Mouse (Mus musculus) limb, embryonic 15.5 days (tissue): ENCODE results near the gene Focad. TPM values are rescaled to one million over a fixed set of nuclear protein-coding genes. Genes with fewer than 3 reads are reported as not detected.

ENCODE experiments used
- ATAC-seq: fragments of 200-750 bp; cut with Nextera tagmentation; 2 replicates; pipeline ENCODE4 v1.8.0; 2017; ENCODE audit warnings: low read depth, moderate TSS enrichment; ENCODE audit not compliant: insufficient number of reproducible peaks, low FRiP score, low TSS enrichment
- H3K27ac ChIP-seq: fragments of 300-500 bp; sonication (generic); 2 replicates; pipeline ENCODE4 v1.5.1; 2015; ENCODE audit warnings: moderate library complexity, mild to moderate bottlenecking, inconsistent platforms
- H3K27me3 ChIP-seq: fragments of 300-500 bp; sonication (generic); 2 replicates; pipeline ENCODE4 v1.6.1; 2015; ENCODE audit warnings: inconsistent platforms
- H3K36me3 ChIP-seq: fragments of 300-500 bp; sonication (generic); 2 replicates; pipeline ENCODE4 v1.6.1; 2015; ENCODE audit warnings: inconsistent platforms
- H3K4me1 ChIP-seq: fragments of 300-500 bp; sonication (generic); 2 replicates; pipeline ENCODE4 v1.6.1; 2015; ENCODE audit warnings: inconsistent platforms
- H3K4me2 ChIP-seq: fragments of 300-500 bp; sonication (generic); 2 replicates; pipeline ENCODE4 v1.6.1; 2015; ENCODE audit warnings: mild to moderate bottlenecking, inconsistent platforms
- H3K4me3 ChIP-seq: fragments of 300-500 bp; sonication (generic); 2 replicates; pipeline ENCODE4 v1.5.1; 2015; ENCODE audit warnings: mild to moderate bottlenecking, inconsistent platforms
- H3K9ac ChIP-seq: fragments of 300-500 bp; sonication (generic); 2 replicates; pipeline ENCODE4 v1.6.1; 2015; ENCODE audit warnings: inconsistent platforms
- H3K9me3 ChIP-seq: fragments of 300-500 bp; sonication (generic); 2 replicates; pipeline ENCODE4 v1.6.1; 2016; ENCODE audit warnings: inconsistent platforms
- WGBS: fragments of 180-500 bp; shearing (Covaris S2); methylation state at CpG from one replicate; pipeline ENCODE4 v1.1.7; 2015; 5-methylcytosine and 5-hydroxymethylcytosine counted together
- polyA plus RNA-seq: library from polyadenylated mRNA; unstranded; fragments of >200 nt; fragmentation: Nextera tagmentation; extraction: Ambion mirVana; gene quantifications from 2 replicates; pipeline ENCODE4 v1.2.1, GENCODE M21; 2015

Focad gene
- polyA plus RNA-seq, 1 experiment from 2014 or later: 15.4 TPM

GRCm38 (mm10) chr4:88194256-88194655 lies 99.8 kb downstream of the Focad start:
- 78% methylated on average over 5 of the region's 5 CpGs for WGBS
- Histone ChIP-seq H3K9ac (no peak overlapping the region), H3K27ac (no peak overlapping the region), H3K9me3 (no peaks in the 10 kb centered on the region), H3K27me3 (no peaks in the 10 kb centered on the region), H3K4me1 (no peaks in the 10 kb centered on the region), H3K4me2 (no peak overlapping the region), H3K4me3 (no peak overlapping the region), H3K36me3 (no peaks in the 10 kb centered on the region)
- ATAC-seq: no peak

- ATAC-seq: no peak
- no peak overlapping the region for H3K9ac ChIP-seq
- no peaks in the 10 kb centered on the region for H3K9me3 ChIP-seq
- 80% methylated on average over 4 of the region's 4 CpGs for WGBS
- H3K4me3 ChIP-seq: no peak overlapping the region
- H3K27me3 ChIP-seq: no peaks in the 10 kb centered on the region
- no peaks in the 10 kb centered on the region for H3K4me1 ChIP-seq
- H3K36me3 ChIP-seq: no peaks in the 10 kb centered on the region
- no peak overlapping the region for H3K4me2 ChIP-seq
- no peak overlapping the region for H3K27ac ChIP-seq
These were observed 101.6 kb downstream of the Focad start for GRCm38 (mm10) chr4:88195898-88196495.

- Histone ChIP-seq H3K9ac (no peak overlapping the region), H3K36me3 (no peaks in the 10 kb centered on the region), H3K9me3 (no peaks in the 10 kb centered on the region), H3K4me2 (no peak overlapping the region), H3K4me1 (no peaks in the 10 kb centered on the region), H3K4me3 (no peak overlapping the region), H3K27ac (no peak overlapping the region), H3K27me3 (no peaks in the 10 kb centered on the region)
- ATAC-seq: no peak
- whole genome bisulfite sequencing: 73% methylated on average over 4 of the region's 4 CpGs
These were observed 102.1 kb downstream of the Focad start for GRCm38 (mm10) chr4:88196500-88196912.

DNA sequence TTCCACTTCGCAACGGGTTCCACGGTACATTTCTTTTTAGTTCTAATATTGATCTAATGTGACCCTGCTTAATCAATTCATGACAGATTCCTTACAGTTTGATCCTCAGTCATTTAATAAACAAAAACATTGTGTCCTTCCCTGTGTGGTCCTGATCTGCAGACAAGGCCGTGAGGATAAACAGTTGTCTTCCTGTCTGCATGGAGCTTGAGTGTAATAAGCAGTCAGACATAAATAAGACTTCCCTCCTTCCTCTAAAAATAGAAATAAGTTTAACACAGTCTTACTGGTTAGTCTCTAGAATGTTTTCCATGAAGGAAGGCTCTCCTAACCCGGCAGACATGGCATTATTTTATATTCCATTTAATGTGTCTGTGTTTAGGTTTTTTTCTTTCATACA lies 102.8 kb downstream of the Focad start:
- 80% methylated on average over 5 of the region's 5 CpGs for WGBS
- Histone ChIP-seq H3K9ac (no peak overlapping the region), H3K4me2 (no peak overlapping the region), H3K4me1 (no peaks in the 10 kb centered on the region), H3K27me3 (no peaks in the 10 kb centered on the region), H3K9me3 (no peaks in the 10 kb centered on the region), H3K36me3 (no peaks in the 10 kb centered on the region), H3K27ac (no peak overlapping the region), H3K4me3 (no peak overlapping the region)
- no peak for ATAC-seq

DNA sequence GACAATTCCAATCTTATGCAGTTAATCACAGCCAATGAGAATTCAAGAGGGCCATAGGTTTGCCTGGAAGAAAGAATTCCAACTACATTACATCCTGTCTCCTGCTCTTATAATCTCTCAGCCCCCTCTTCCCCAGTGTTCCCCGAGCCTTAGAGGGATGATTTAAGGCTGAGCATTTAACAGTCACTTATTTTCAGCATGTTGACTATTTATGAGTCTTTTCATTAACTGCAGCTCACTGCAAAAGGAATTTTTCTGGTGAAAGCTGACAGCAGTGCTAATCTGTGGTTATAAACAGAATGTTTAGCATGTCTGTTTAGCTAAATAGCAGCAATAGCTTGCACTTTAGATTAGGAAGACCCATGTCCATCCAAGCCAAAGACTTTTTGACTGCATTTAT lies 104.8 kb downstream of the Focad start:
- H3K4me2 ChIP-seq: no peak overlapping the region
- H3K9ac ChIP-seq: no peak overlapping the region
- no peaks in the 10 kb centered on the region for H3K36me3 ChIP-seq
- no peaks in the 10 kb centered on the region for H3K9me3 ChIP-seq
- no peaks in the 10 kb centered on the region for H3K4me1 ChIP-seq
- ATAC-seq: no peak
- H3K27ac ChIP-seq: no peak overlapping the region
- no peak overlapping the region for H3K4me3 ChIP-seq
- H3K27me3 ChIP-seq: no peaks in the 10 kb centered on the region
- WGBS: 44% methylated on average over 1 of the region's 1 CpGs

GRCm38 (mm10) chr4:88201047-88201446 lies 106.6 kb downstream of the Focad start:
- Histone ChIP-seq H3K4me3 (no peak overlapping the region), H3K9ac (no peak overlapping the region), H3K36me3 (no peaks in the 10 kb centered on the region), H3K27ac (no peak overlapping the region), H3K4me1 (no peaks in the 10 kb centered on the region), H3K4me2 (no peak overlapping the region), H3K27me3 (no peaks in the 10 kb centered on the region), H3K9me3 (no peaks in the 10 kb centered on the region)
- ATAC-seq: no peak
- WGBS: 94% methylated on average over 4 of the region's 4 CpGs

- H3K9me3 ChIP-seq: no peaks in the 10 kb centered on the region
- no peak overlapping the region for H3K9ac ChIP-seq
- no peaks in the 10 kb centered on the region for H3K27me3 ChIP-seq
- no peak overlapping the region for H3K4me3 ChIP-seq
- H3K4me1 ChIP-seq: no peaks in the 10 kb centered on the region
- 91% methylated on average over 6 of the region's 6 CpGs for WGBS
- H3K36me3 ChIP-seq: no peaks in the 10 kb centered on the region
- H3K27ac ChIP-seq: no peak overlapping the region
- H3K4me2 ChIP-seq: no peak overlapping the region
- ATAC-seq: no peak
These were observed 114.2 kb downstream of the Focad start for GRCm38 (mm10) chr4:88208676-88209075.

DNA sequence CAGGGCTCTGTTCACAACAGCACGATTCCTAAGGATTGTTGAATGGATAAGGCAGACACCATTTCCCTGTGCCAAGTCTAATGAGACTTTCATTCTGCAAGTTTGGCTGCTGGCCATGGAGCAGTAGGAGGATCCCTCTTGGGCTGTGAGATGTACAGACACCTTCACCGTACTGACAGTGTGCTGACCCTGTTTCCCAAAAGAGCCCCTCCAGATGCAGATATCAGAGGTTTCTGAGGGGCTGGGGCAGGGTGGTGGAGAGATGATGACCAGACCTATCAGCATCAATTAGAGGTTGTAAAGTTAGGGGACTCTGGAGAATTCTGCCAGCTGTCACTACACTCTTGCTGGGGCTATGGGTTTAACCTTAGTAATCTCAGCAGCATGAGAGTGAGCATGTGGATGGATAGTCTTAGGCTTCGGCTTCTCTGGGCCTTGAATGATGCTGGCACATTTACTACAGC lies 115.0 kb downstream of the Focad start:
- Histone ChIP-seq H3K27ac (no peak overlapping the region), H3K9ac (no peak overlapping the region), H3K4me1 (no peaks in the 10 kb centered on the region), H3K27me3 (no peaks in the 10 kb centered on the region), H3K36me3 (no peaks in the 10 kb centered on the region), H3K4me2 (no peak overlapping the region), H3K9me3 (no peaks in the 10 kb centered on the region), H3K4me3 (no peak overlapping the region)
- 46% methylated on average over 3 of the region's 3 CpGs for WGBS
- no peak for ATAC-seq

GRCm38 (mm10) chr4:88210602-88211001 lies 116.2 kb downstream of the Focad start:
- 82% methylated on average over 6 of the region's 6 CpGs for WGBS
- H3K4me3 ChIP-seq: no peak overlapping the region
- ATAC-seq: no peak
- H3K36me3 ChIP-seq: no peaks in the 10 kb centered on the region
- no peak overlapping the region for H3K9ac ChIP-seq
- H3K27ac ChIP-seq: no peak overlapping the region
- H3K4me1 ChIP-seq: no peaks in the 10 kb centered on the region
- H3K9me3 ChIP-seq: no peaks in the 10 kb centered on the region
- no peaks in the 10 kb centered on the region for H3K27me3 ChIP-seq
- no peak overlapping the region for H3K4me2 ChIP-seq

DNA sequence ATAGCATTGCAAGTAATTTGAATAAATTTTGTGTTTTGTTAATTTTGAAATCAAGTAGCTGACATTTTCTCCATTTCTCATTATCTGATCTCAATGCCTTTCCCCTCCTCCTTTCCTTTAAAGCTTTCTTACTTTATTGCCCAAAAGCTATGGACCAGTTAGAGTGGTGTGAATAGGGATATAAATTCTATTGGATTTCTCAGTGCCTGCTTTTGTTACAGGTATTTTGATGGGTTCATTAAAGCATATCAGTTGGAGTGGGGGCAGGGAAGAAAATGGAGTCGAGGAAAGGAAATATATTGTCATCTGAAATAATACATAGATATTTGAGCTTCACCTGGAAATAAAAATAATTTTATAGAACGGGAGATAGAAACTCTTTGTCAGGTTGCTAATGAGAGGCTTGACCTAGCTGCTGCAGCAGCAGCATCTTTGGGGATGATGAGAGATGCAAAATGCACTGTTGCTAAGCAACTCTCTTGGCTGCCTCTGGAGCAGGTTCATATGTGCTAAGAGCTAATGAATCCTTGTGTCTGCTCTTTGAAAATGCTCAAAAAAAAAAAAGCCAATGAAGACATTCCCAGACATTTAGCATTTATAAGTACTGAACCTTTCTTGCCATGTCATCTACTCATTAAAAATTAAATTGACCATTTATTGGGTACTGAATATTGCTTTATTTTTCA lies 116.9 kb downstream of the Focad start:
- no peak overlapping the region for H3K9ac ChIP-seq
- no peaks in the 10 kb centered on the region for H3K27me3 ChIP-seq
- no peak overlapping the region for H3K4me3 ChIP-seq
- ATAC-seq: no peak
- no peaks in the 10 kb centered on the region for H3K36me3 ChIP-seq
- WGBS: 76% methylated on average over 2 of the region's 2 CpGs
- H3K4me2 ChIP-seq: no peak overlapping the region
- no peak overlapping the region for H3K27ac ChIP-seq
- no peaks in the 10 kb centered on the region for H3K4me1 ChIP-seq
- no peaks in the 10 kb centered on the region for H3K9me3 ChIP-seq

- no peak for ATAC-seq
- 93% methylated on average over 3 of the region's 3 CpGs for WGBS
These were observed 119.5 kb downstream of the Focad start for GRCm38 (mm10) chr4:88213895-88214294.

DNA sequence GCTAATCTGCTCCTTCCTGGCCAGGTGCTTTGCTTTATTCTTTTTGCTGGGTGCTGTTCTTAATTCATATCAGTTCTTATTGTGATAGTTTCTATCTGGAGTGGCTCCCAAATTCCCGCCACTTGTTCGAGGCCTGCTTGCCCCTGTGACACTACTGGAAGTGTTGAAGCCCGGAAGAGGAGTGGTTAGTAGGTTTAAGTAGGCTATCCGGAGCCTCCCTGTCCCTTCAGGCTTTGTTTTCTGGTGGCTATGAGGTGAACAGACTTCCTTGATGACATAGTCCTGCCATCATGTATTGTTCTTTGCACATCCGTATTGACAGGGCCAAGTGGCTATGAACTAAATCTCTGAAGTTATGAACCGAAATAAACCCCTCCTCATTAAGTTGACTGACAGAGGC lies 123.9 kb downstream of the Focad start:
- no peak for ATAC-seq
- Histone ChIP-seq H3K27me3 (no peaks in the 10 kb centered on the region), H3K4me3 (no peak overlapping the region), H3K27ac (no peak overlapping the region), H3K4me1 (no peaks in the 10 kb centered on the region), H3K4me2 (no peak overlapping the region), H3K9me3 (no peaks in the 10 kb centered on the region), H3K9ac (no peak overlapping the region), H3K36me3 (no peaks in the 10 kb centered on the region)
- WGBS: 80% methylated on average over 6 of the region's 6 CpGs

More at GRCm38 (mm10) chr4:88213895-88214294, 119.5 kb downstream of the Focad start:
- no peaks in the 10 kb centered on the region for H3K4me1 ChIP-seq
- no peak overlapping the region for H3K27ac ChIP-seq
- no peak overlapping the region for H3K4me3 ChIP-seq
- H3K36me3 ChIP-seq: no peaks in the 10 kb centered on the region
- H3K27me3 ChIP-seq: no peaks in the 10 kb centered on the region
- H3K9ac ChIP-seq: no peak overlapping the region
- no peak overlapping the region for H3K4me2 ChIP-seq
- no peaks in the 10 kb centered on the region for H3K9me3 ChIP-seq
